Mouse (Mus musculus): ENCODE measurements around the gene Hand2.

DNA sequence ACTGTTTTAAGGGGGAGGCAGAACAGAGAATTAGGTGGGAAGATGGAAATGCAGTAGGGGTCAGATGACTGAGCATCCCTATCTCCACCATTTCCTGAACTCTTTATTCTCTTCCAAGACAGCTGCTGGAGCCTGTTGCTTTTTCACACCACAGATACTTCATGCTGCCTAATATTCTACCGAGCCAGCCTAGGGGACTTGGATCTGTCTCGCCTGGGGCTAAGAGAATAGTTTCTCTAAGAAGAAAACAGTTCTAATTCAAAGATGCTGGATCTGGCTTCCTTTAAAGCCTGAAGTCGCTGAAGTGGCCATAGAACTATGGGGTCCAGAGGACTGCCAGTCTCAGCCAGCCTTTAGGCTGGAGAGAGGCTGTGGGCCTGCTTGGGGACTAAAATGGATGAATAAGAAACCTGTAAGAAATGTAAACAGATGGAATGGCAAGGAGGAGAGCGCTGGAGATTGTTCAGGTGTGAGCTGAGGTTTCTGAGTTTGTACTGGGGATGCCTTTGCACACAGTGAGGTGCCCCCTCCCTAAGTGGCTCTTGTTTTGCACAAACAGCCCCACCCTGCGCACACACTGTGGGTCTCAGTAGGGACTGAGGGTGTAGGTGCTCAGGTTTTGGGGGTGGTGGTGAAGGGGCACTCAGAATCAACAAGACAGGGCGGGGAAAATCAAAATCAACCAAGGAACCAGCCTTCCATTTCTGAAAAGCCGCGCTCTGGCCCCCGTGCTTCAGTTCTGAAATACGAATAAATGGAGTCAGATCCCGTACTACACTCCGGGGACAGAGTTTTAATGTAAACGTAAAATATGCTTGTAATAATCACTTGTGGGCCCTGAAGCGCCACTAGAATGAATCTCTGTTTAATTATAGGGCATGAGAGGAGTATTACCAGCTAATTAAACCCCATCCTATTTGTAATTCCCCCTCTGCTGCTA is 19.2 kb downstream of the Hand2 start:
- no peak for TF ChIP-seq CTCF (IDR thresholded peaks at IDR 0.05; ENCODE audit: insufficient read depth, low read length)
- TF ChIP-seq POLR2A (IDR thresholded peaks at IDR 0.05; ENCODE audit: borderline replicate concordance, extremely low read depth, low read depth, low read length), result no peak
